Mouse (Mus musculus) adrenal gland, postnatal 10 days (tissue): Measurements from ENCODE around the gene N4bp1. TPM values are rescaled to one million over a fixed set of nuclear protein-coding genes. Genes with fewer than 3 reads are reported as not detected.

Experiments used
- DNase-seq: peaks from one replicate; pipeline ENCODE4 v3.0.0; 2021; ENCODE audit warnings: mixed read lengths
- long read RNA-seq, 2 experiments: library from polyadenylated mRNA; stranded (forward); transcript quantifications; one replicate each; pipeline ENCODE4 v2.0.0; 2021
- total RNA-seq, 2 experiments: library from RNA; stranded (reverse); gene quantifications; 2 replicates each; pipeline ENCODE4 v1.2.3; 2021

Gene N4bp1
- total RNA-seq = 10 to 100 TPM; 24.2 to 30.1 TPM
- long read RNA-seq, experiment 1, full-length matches to known transcripts = 10 of 22 reads
- long read RNA-seq, experiment 1, partial matches to known transcripts = 7 of 22 reads
- long read RNA-seq, experiment 1, other reads (novel, unspliced or antisense) = 5 of 22 reads
- long read RNA-seq, experiment 2, full-length matches to known transcripts = 5 of 7 reads
- long read RNA-seq, experiment 2, partial matches to known transcripts = 0 of 7 reads
- long read RNA-seq, experiment 2, other reads (novel, unspliced or antisense) = 2 of 7 reads

DNA sequence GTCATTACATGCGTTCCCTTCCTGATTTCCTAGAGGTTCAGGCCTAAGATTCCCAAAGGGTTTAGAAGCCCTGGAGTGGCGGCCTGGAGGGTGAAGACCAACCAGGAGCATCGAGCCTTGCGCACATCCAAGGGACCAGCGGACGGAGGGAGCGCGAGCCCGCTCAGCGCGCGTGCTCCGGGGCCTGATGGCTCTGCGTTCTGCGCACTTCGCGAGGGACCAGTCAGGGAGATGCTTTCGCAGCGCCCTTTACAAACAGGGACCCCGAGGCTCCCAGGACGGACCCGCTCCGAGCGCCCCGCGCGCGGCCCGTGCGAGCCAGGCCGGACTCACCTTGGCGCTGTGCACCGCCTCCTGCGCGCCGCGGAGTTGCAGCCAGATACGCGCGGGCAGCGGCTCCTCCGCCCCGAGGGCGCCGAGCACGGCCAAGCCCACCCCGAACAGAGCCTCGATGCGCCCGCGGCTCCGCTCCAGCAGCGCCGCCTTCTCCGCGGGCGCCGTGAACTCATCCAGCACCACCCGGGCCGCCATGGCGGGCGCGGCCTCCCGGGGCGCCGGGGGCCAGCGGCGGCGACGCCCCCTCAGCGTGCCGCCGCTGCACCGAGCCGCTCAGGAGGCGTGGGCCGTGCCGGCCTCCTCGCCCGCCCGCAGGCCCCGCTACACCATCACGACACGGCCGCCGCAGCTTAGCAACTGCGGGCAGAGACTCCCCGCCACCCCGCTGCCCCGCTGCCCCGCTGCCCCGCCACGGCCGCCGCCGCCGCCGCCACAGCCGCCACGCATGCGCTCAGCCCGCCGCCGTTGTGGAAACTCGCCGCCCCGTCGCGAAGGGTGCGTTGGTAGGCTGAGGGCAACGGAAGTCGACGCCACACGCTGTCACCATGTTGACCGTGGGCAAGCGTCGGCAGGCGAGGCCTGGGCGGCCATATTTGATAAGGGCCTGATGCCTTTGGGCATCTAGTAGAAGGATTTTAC, at the start of gene N4bp1:
N4bp1 (minus strand) TSS at position 770 of the 975 bp plus-strand sequence.
- DNase-seq = peak; percentile 95

DNA sequence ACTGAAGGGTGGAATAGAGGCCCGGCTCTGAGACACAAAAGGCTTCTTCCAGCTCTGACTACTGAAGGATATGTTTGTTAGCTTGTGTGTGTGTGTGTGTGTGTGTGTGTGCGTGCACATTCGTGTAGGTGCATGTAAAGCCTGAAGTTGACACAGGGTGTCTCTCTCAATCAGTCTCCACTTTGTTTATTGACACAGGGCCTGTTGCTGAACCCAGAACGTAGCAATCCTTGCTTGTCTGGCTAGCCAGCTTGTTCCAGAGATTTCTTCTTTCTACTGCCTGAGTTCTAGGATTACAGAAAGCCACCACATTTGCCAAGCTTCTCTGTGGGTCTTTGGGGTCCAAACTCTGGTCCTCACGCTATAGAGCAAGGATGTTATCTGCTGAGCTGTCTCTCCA, 49.8 kb upstream of the N4bp1 start:
- DNase-seq = no peak

DNA sequence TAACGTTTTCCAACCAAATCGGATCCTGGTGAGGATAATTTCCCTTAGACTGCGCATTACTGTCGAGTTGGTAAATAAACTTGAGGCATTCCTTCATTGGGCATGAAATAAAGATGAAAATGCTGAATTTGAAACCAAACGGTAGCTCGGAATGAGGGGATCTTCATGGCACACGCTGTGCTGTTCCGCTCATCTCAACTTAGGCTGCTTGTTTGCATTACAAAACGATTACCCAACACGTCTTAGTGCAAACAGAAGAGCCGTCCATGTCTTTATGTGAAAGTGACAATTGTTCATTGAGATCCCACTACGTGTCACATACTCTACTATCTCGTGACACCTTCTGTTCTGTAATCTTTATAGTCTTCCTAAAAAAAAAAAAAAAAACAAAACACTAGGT, 49.3 kb upstream of the N4bp1 start:
- no peak for DNase-seq

DNA sequence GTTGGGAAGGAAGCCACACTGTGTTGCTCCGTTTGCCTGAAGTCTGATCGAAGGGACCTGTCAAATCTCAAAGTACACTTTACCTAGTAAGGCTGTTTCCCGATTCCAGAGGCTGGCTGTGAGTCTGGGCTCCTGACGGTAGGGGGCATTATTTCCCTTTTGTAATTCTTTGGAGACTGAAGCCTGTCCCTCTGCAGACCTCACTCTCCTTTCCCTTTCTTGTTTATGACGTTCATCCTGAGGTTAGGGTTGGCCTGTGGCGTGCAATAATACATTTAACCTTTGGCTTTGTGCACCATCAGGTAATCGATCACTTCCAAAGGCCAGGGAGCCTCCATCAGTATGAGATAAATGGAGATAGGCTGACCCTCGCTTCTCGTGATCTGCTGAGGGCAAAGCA, 48.8 kb upstream of the N4bp1 start:
- peak; percentile 70 for DNase-seq

DNA sequence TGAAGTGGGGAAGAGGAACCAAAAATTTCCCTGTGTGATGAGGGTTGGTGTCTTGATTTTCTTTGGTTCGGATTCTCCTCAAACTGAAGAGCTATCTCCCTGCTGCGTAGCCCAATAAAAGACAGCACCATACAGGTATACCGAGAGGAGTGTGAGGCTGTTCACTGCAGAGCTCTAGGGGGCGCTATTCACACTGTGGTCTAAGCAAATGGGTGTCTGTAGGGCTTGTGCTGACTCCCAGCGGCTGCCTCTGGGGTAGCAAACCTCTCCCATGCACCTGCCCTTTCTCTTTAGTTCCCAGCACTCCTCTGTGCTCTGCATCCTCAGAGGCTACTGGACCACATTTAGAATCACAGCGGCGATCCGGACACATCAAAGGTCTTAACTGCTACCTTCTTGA, 41.2 kb upstream of the N4bp1 start:
- no peak for DNase-seq

DNA sequence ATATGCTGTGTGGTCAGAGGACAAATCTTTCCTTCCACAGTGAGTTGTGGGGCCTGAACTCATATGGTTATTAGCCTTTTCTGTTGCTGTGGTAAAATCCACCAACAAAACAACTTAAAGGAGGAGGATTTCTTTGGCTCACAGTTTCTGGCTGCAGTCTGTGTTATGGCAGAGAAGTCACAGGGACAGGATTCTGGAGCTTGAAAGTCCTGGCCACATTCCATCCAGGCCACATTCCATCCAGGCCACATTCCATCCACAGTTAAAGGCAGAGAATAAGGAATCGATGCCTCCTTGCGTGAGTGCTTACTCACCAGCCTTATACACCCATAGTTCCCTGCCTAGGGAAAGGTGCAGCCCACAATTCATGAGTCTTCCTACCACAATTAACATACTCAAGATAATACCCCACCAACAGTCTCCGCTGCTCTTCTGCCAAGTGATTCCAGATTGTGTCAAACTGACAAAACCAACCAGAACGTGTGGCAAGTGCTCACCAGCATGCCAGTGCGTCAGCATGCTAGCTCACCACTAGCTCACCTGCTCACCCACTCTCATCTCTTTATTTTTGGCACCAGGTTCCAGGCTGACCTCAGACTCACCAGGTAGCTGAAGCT, 38.3 kb upstream of the N4bp1 start:
- no peak for DNase-seq

DNA sequence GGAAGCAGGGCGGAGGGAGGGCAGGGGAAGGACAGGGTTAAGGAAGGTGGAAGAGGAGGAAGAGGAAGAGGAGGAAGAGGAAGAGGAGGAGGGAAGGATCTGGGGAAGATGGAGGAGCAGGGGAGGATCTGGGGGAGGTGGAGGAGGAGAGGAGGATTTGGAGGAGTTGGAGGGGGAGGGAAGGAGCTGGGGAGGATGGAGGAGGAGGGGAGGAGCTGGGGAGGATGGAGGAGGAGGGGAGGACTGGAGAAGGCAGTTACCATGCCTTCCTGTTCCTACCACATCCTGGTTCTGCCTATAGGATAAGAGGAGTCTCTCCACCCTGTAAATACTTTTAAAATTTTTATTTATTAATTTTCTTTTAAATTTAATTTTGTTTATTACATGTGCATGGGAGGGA, 37.6 kb upstream of the N4bp1 start:
- DNase-seq = no peak

DNA sequence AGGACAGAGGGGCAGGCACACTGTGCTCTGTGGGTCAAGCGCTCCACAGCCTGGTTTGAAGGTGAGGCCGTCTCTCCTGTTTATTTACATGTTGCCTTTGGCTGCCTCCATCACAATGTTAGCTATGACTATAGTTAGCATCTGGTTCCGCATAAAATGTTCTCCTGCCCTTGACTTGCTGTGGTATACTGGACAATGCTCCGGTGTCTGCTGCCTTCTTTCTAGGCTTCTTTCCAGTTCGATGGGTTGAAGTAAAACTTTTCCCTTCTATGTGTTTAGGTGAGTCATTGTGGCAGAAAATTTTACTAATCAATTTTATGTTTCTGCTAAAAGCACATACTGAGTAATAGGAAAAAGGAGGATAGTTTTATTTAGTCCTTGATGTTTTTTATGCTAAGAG, 37.1 kb upstream of the N4bp1 start:
- DNase-seq = no peak

DNA sequence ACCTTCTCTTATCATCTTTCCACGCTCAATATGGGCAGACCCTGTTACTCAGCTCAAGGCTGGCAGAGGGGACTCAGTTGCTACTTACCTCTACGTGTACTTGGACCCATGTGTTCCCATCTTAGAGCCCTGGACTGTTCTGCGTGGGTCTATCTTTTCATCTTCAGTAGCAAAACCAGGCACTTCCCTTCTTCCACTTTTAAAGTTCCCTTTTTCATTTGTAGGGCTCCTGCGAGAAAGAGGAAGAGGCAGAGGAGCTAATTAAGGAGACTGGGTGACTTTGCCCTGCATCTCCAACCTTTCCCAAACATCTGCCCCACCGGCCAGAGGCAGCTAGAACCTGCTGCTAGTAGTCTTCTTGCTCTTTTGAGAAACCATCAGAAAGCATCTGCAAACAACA, 35.9 kb upstream of the N4bp1 start:
- DNase-seq = no peak

DNA sequence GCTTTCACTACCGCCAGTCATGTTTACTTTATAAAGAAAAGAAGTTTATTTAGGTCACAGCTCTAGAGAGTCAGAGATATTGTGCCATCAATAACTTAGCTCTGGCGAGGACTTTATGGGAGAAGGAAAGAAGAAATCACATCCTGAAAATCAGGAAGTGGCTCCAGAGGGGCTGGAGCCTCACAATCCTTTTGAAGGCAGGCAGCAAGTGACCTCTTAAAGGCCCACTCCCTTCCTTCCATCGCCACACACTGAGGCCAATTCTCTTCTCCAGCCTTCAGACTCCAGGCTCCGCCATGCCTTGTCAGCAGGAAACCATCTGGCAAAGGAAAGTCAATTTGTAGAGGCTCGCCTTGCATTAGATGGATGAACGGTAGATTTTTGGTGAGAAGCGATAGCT, 35.4 kb upstream of the N4bp1 start:
- no peak for DNase-seq

DNA sequence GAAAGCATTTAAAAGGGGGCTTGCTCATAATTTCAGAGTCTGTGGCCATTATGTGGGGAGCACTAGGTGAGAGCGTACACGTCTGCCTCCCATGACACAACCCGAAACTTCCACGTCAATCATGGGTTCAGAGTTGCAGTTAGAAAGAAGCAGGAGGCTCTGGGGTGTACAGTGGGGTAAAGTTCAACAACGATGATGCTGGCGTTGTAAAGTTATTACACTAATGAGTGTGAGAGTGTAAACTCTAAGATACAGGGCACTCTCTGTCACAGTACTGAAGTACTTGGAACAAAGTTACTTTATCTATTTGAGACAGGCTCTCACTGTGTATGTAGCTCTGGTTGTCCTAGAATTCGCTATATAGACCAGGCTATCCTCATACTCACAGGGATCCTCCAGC, 35.0 kb upstream of the N4bp1 start:
- no peak for DNase-seq

DNA sequence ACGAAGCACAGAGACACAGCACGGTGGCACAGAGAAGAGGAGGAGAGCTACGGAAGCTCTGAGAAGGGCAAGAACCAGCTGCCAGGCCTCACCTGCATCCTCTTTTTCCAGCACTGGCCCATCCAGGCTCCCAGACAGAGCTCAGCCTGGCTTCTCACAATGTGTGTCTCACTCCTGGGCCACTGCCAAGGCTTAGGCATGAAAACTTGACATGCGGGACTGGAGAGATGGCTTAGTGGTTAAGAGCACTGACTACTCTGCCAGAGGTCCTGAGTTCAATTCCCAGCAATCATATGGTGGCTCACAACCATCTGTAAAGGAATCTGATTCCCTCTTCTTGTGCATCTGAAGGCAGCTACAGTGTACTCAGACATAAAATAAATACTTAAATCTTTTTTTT, 34.2 kb upstream of the N4bp1 start:
- DNase-seq = no peak

DNA sequence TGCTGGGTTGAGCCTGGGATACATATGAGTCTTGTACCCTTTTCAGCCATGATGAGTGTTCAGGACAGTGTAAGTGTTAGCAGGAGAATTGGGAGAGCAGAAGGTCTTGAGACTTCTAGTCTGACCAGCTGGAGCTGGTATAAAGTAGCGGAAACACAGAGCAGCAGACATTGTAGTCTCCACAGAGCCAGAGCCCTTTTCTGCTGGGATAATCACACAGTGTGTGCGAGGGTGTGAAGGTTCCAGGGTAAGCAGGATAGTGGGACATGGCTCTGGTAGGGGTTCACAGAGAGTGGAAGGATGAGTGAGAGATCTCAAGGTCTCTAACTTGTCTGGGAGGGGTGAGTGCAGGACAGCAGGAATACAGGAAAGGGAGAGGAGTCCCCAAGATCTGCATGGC, 33.0 kb upstream of the N4bp1 start:
- no peak for DNase-seq

DNA sequence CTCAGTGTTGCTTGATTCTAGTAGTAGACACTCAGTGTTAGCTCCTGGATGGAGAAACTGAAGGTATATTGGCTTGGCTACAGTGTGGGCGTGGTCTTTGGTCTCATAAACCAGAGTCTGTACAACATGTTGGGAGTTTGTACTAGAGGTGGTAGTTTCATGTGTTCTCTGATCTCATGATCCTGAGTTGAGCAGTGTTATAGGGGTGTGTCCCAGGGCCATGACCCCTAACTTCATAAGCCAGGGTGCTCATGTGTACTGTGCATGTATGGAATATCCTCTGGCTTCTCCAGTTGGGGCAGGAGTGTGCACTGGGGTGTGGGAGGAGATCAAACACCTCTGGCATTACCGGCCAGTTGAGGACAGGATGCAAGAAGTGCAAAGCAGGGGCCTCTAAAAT, 32.6 kb upstream of the N4bp1 start:
- no peak for DNase-seq

DNA sequence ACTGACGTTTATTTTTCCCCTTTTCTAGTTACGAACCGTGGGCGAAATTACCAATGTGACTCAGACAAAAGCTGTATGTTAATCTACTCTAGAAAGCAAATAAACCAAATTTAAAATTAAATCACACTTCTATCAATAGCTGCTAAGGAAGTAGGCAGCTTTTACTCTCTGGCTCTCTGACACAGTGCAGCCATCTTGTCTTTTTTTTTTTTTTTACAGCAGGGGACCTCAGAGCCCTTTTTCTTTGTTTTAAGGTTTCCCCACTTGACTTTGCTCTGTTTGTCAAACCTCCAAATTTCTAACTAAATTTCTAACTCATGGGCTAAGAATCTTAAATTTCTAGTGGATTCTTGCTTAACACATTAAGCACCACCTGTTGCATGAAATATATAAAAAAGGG, 31.3 kb upstream of the N4bp1 start:
- no peak for DNase-seq

DNA sequence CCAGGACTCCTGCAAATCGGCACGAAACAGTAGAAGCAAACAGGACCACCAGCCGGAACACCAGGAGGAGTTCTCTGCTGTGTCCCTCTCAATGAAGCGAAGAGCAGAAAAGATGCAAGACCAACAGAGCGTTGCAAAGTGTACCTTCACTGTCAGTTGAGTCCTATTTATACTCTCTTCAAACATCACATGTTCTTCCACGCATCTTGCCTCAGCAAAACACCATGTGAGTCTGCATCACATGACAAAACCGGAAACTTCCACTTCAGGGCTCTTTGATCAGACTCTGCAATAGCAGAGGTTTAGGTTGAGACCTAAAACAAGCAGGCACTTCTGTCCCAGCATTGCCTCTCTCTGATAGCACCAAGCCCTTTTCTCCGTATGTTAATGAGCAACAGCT, 26.1 kb upstream of the N4bp1 start:
- no peak for DNase-seq

DNA sequence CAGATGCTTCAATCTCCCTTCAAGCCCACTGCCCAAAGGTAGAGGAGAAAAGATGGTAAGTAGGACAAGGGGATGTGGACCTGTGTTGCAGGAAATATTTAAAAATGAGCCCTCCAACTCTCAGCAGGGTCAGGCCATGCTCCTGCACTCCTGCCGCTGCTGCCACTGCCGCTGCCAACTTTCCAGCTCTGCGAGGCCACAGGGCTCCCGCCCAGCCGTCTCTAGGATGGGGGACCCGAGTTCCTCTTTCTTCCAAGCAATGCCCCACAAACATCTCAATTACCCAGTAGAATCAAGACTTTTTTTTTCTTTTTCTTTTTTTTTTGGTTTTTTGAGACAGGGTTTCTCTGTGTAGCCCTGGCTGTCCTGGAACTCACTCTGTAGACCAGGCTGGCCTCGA, 25.2 kb upstream of the N4bp1 start:
- DNase-seq = no peak

DNA sequence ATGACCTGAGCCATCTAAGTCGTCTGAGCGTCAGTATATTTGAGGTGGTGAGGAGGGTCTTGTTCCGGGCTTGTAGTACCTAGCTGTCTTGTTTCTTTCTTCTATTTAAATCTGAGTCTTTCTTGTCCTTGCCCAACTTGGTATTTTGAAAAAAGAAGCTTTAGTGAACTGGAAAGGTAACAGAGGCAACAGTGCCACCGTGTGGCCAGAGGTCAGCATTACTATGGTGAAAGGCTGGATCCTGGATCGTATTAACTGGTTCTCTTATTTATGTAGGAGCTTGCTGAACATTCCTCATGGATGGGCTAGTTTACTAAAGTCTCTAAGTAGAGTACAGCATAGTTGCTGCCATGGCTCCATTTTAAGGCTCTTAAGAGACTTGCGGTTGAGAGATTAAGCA, 23.5 kb upstream of the N4bp1 start:
- DNase-seq = peak; percentile 87

DNA sequence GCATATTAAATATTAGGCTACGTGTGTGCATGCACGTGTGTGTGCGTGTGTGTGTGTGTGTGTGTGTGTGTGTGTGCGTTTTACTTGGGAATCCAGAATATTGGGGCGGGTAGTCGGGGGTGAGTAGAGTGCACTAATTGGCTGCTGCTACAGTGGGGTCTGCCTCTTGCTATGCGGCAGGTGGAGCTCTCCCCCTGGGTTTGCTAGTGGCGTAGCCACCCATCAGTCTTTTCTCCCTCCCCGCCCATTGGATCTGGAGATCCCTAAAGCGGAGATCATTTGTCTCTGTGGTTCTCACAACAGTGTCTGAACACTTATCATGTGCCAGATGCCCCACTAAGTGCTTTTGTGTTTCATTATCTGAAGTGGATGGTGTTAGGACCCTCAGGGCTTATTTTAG, 19.9 kb upstream of the N4bp1 start:
- DNase-seq = no peak

DNA sequence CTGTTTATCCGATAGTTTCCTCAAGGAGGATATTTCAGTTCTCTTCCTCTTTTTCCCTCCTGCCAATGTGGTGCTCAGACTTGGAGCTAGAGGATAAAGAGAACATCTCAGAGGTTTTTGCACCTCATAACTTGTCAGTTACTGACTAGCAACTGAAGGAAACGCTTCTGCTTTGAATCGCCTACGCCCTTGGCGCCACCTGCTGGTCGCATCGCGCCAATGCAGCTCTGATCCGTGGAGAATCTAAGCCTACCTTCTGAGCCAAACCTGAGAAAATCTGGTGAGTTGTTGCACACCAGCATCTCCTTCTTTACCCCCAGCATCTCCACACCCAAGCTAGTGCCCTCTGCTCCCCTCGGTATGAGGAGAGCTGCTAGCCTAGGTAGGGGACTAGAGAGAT, 18.0 kb upstream of the N4bp1 start:
- peak; percentile 92 for DNase-seq

DNA sequence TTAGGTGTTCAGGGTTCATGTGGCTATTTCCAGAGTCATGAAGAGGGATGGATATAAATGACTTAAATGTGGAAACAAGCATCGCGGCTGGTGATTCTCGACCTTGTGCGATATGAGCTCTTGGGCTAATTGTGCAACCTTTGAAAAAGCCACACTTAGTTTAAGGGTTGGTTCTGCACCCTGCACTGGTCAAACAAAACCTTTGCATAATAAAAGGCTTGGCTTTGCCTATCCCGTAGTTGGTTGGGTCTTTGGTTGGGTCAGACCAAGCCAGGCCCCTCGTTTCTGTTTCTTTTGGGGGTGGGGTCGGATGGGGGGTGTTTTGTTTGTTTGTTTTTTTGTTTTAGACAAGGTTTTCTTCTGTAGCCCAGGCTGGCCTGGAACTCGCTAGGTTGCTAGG, 17.6 kb upstream of the N4bp1 start:
- DNase-seq = no peak

DNA sequence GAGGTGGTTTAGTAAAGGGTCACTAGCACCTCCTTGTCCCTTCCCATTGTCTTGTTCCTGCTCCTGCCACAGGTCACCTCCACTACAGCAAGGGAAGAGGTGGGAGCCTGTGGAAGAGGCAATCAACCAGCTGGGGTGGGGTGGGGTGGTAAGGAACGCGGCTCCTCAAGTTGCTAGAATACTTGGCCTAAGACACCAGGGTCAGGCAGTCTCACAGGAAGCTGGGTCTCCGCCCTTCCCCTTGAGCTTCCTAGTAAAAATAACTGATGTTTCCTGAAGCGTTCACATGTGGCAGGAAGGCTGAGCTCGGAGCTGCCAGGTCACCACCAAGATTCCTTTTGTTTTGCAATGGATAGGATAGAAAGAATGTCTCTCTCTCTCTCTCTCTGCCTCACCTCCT, 16.9 kb upstream of the N4bp1 start:
- DNase-seq = peak; percentile 33

DNA sequence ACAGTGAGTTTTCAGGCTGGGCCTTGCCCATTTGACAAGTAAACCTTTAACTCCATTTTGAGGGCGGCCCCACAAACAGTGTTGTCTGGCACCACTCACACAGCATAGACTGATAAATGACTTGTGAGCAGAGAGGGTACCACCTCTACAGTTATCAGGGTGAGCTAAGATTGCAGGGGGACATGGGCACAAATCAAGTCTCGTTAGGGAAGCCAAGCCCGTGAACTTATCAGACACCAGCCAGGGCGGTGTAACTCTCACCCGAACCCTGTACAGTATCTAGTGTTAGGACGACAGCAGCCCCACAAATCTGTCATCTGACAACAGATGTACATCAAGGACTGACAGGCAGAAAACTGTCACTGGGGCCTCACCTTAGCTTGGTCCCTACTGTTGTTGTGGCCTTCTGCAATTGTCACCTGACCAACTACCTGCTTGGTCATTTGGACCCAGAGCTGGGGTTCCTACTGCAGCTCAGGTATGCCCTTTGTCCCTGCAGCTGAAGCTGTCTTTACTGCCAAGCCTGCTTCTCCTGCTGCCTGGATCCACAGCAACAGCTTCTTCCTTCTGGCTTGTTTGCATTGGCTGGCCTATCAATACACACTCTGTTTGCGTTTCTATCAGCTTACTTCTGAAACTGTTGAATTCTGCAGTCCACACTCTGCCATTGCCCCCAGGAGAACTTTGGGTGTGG, 12.8 kb upstream of the N4bp1 start:
- DNase-seq = no peak
